8 mouse cellular contexts compared by ENCODE assay signal in genomic region chr11:117826164-117826563, GRCm38 (mm10). TPM values are rescaled to one million over a fixed set of nuclear protein-coding genes. Genes with fewer than 3 reads are reported as not detected.
DNase-seq lines count a peak whose midpoint lies in the region; ATAC-seq lines count a peak whose summit lies in the region.

No protein-coding gene starts in this region.

- H3K4me3 ChIP-seq in heart, embryonic 16.5 days (ENCODE audit: low read length) = peak overlapping the region; percentile 74
- peak overlapping the region; percentile 39 for H3K4me3 ChIP-seq in hindbrain, embryonic 15.5 days
- H3K4me3 ChIP-seq in midbrain, embryonic 15.5 days = peak overlapping the region; percentile 36

- no peaks in the 10 kb centered on the region for H3K9me3 ChIP-seq in heart, embryonic 16.5 days (replicated peaks; ENCODE audit: control insufficient read depth, low read length)
- H3K9me3 ChIP-seq in hindbrain, embryonic 15.5 days = no peaks in the 10 kb centered on the region
- no peaks in the 10 kb centered on the region for H3K9me3 ChIP-seq in midbrain, embryonic 15.5 days

- H3K4me1 ChIP-seq in heart, embryonic 16.5 days (ENCODE audit: control insufficient read depth, insufficient read depth, low read length) = peaks cover 79% of the 10 kb centered on the region
- H3K4me1 ChIP-seq in hindbrain, embryonic 15.5 days (replicated peaks) = peaks cover 39% of the 10 kb centered on the region
- H3K4me1 ChIP-seq in midbrain, embryonic 15.5 days = peaks cover 33% of the 10 kb centered on the region

- peak overlapping the region; percentile 99 for H3K27ac ChIP-seq in heart, embryonic 16.5 days (ENCODE audit: low read length)
- H3K27ac ChIP-seq in hindbrain, embryonic 15.5 days (replicated peaks) = peak overlapping the region; percentile 54
- peak overlapping the region; percentile 48 for H3K27ac ChIP-seq in midbrain, embryonic 15.5 days

- no peaks in the 10 kb centered on the region for H3K27me3 ChIP-seq in heart, embryonic 16.5 days (ENCODE audit: control insufficient read depth, insufficient read depth, low read length)
- no peaks in the 10 kb centered on the region for H3K27me3 ChIP-seq in hindbrain, embryonic 15.5 days
- H3K27me3 ChIP-seq in midbrain, embryonic 15.5 days (replicated peaks) = no peaks in the 10 kb centered on the region

- intact Hi-C loops in heart, postnatal 14 days (cut with DNase I) = no loop called here
- intact Hi-C loops in left cerebral cortex, postnatal 14 days (cut with DNase I) = no loop called here

- WGBS in heart, embryonic 16.5 days = 14% methylated on average over 5 of the region's 5 CpGs
- 3% methylated on average over 5 of the region's 5 CpGs for WGBS in hindbrain, embryonic 15.5 days
- WGBS in midbrain, embryonic 15.5 days = 5% methylated on average over 5 of the region's 5 CpGs

- ATAC-seq in heart, embryonic 16.5 days (replicated peaks; ENCODE audit: extremely low read depth, insufficient read depth, low FRiP score) = no peak
- no peak for ATAC-seq in hindbrain, embryonic 15.5 days (ENCODE audit: low FRiP score, low read depth)
- ATAC-seq in midbrain, embryonic 15.5 days (replicated peaks) = no peak

- H3K9ac ChIP-seq in heart, embryonic 16.5 days (ENCODE audit: low read length) = peak overlapping the region; percentile 82
- peak overlapping the region; percentile 37; the same call in 1 of the 2 replicates for H3K9ac ChIP-seq in hindbrain, embryonic 15.5 days
- H3K9ac ChIP-seq in midbrain, embryonic 15.5 days = peak overlapping the region; percentile 28; the same call in 1 of the 2 replicates

- no peak for DNase-seq in heart, postnatal 14 days
- DNase-seq in adipocyte (ENCODE audit: low spot score) = peak; percentile 61
- no peak for DNase-seq in gastrocnemius, postnatal 4 days (ENCODE audit: low spot score in 2 of 2)
- DNase-seq in thymus, adult 18-20 months = no peak
- no peak for DNase-seq in left cerebral cortex, postnatal 14 days (ENCODE audit: low spot score in 2 of 2)

- H3K4me2 ChIP-seq in heart, embryonic 16.5 days (ENCODE audit: low read depth, low read length) = peak overlapping the region; percentile 90
- H3K4me2 ChIP-seq in hindbrain, embryonic 15.5 days = peak overlapping the region; percentile 67
- H3K4me2 ChIP-seq in midbrain, embryonic 15.5 days = peak overlapping the region; percentile 91

- H3K36me3 ChIP-seq in heart, embryonic 16.5 days (ENCODE audit: control insufficient read depth, insufficient read depth) = peaks cover 12% of the 10 kb centered on the region; the same call in 1 of the 2 replicates
- H3K36me3 ChIP-seq in hindbrain, embryonic 15.5 days = no peaks in the 10 kb centered on the region
- no peaks in the 10 kb centered on the region for H3K36me3 ChIP-seq in midbrain, embryonic 15.5 days (replicated peaks)

RNA-seq across cellular contexts. Expression of gene Tk1, which starts 0.3 kb away (rescaled TPM):
- 108 and 114 TPM in 2 replicates for polyA plus RNA-seq in heart, embryonic 16.5 days (2015; fragmentation: Nextera tagmentation; extraction: Ambion mirVana)
- total RNA-seq in heart, postnatal 14 days (2021) = 1 to 10 TPM; 5.6 to 9.7 TPM
- 22.9 and 24.3 TPM in 2 replicates for polyA plus RNA-seq in hindbrain, embryonic 15.5 days (2015; fragmentation: Nextera tagmentation; extraction: Ambion mirVana)
- 15.3 and 19.7 TPM in 2 replicates for polyA plus RNA-seq in midbrain, embryonic 15.5 days (2015; fragmentation: Nextera tagmentation; extraction: Ambion mirVana)
- 10 to 100 TPM; 38.4 to 43.9 TPM for total RNA-seq in gastrocnemius, postnatal 4 days (2021)
- total RNA-seq in left cerebral cortex, postnatal 14 days (2021) = 1 to 10 TPM; 1.3 to 1.4 TPM

RNA-seq across cellular contexts. Expression of gene Afmid, which starts 0.4 kb away (rescaled TPM):
- polyA plus RNA-seq in heart, embryonic 16.5 days (2015; fragmentation: Nextera tagmentation; extraction: Ambion mirVana) = 17.5 and 20.8 TPM in 2 replicates
- total RNA-seq in heart, postnatal 14 days (2021) = 1 to 10 TPM; 4.2 to 6.6 TPM
- polyA plus RNA-seq in hindbrain, embryonic 15.5 days (2015; fragmentation: Nextera tagmentation; extraction: Ambion mirVana) = 6.9 and 7.2 TPM in 2 replicates
- polyA plus RNA-seq in midbrain, embryonic 15.5 days (2015; fragmentation: Nextera tagmentation; extraction: Ambion mirVana) = 4.9 and 5.4 TPM in 2 replicates
- total RNA-seq in gastrocnemius, postnatal 4 days (2021) = 1 to 10 TPM; 6.1 to 9.6 TPM
- 1 to 10 TPM; 7.0 to 8.4 TPM for total RNA-seq in left cerebral cortex, postnatal 14 days (2021)

RNA-seq across cellular contexts. Expression of gene Gm20708, which starts 16.7 kb away (rescaled TPM):
- 0.92 and 2.4 TPM in 2 replicates for polyA plus RNA-seq in heart, embryonic 16.5 days (2015; fragmentation: Nextera tagmentation; extraction: Ambion mirVana)
- 1 to 10 TPM in 1 of 2 experiments, under 1 TPM in 1; 0.98 to 2.3 TPM for total RNA-seq in heart, postnatal 14 days (2021)
- polyA plus RNA-seq in hindbrain, embryonic 15.5 days (2015; fragmentation: Nextera tagmentation; extraction: Ambion mirVana) = 0.93 and 1.6 TPM in 2 replicates
- polyA plus RNA-seq in midbrain, embryonic 15.5 days (2015; fragmentation: Nextera tagmentation; extraction: Ambion mirVana) = 0.98 and 1.4 TPM in 2 replicates
- total RNA-seq in gastrocnemius, postnatal 4 days (2021) = 1 to 10 TPM; 3.3 to 3.6 TPM
- total RNA-seq in left cerebral cortex, postnatal 14 days (2021) = 1 to 10 TPM; 1.9 to 2.3 TPM

RNA-seq across cellular contexts. Expression of gene Syngr2, which starts 16.7 kb away (rescaled TPM):
- 111 and 133 TPM in 2 replicates for polyA plus RNA-seq in heart, embryonic 16.5 days (2015; fragmentation: Nextera tagmentation; extraction: Ambion mirVana)
- total RNA-seq in heart, postnatal 14 days (2021) = 100 to 1,000 TPM; 108 to 109 TPM
- 17.2 and 19.3 TPM in 2 replicates for polyA plus RNA-seq in hindbrain, embryonic 15.5 days (2015; fragmentation: Nextera tagmentation; extraction: Ambion mirVana)
- polyA plus RNA-seq in midbrain, embryonic 15.5 days (2015; fragmentation: Nextera tagmentation; extraction: Ambion mirVana) = 15.8 and 18.4 TPM in 2 replicates
- total RNA-seq in gastrocnemius, postnatal 4 days (2021) = 10 to 100 TPM; 87.9 to 88.6 TPM
- total RNA-seq in left cerebral cortex, postnatal 14 days (2021) = 10 to 100 TPM; 11.9 to 13.0 TPM

RNA-seq across cellular contexts. Expression of gene Birc5, which starts 22.9 kb away (rescaled TPM):
- polyA plus RNA-seq in heart, embryonic 16.5 days (2015; fragmentation: Nextera tagmentation; extraction: Ambion mirVana) = 228 and 244 TPM in 2 replicates
- 1 to 10 TPM; 3.8 to 9.8 TPM for total RNA-seq in heart, postnatal 14 days (2021)
- 41.6 and 47.4 TPM in 2 replicates for polyA plus RNA-seq in hindbrain, embryonic 15.5 days (2015; fragmentation: Nextera tagmentation; extraction: Ambion mirVana)
- polyA plus RNA-seq in midbrain, embryonic 15.5 days (2015; fragmentation: Nextera tagmentation; extraction: Ambion mirVana) = 29.4 and 32.8 TPM in 2 replicates
- 10 to 100 TPM; 23.2 to 25.2 TPM for total RNA-seq in gastrocnemius, postnatal 4 days (2021)
- total RNA-seq in left cerebral cortex, postnatal 14 days (2021) = 1 to 10 TPM; 1.6 to 1.7 TPM

Comparison
In these comparisons a context has a peak if more than half of its experiments do, and no peak if none do; other contexts are left out.
1. H3K27ac ChIP-seq: peak in every context shown above with its lines; median percentile 99 in heart, embryonic 16.5 days; 54 in hindbrain, embryonic 15.5 days; 48 in midbrain, embryonic 15.5 days.
2. H3K9ac ChIP-seq: peak in every context shown above with its lines; median percentile 82 in heart, embryonic 16.5 days; 37 in hindbrain, embryonic 15.5 days; 28 in midbrain, embryonic 15.5 days.